Mouse (Mus musculus): ENCODE results near the gene Lefty1.

DNA sequence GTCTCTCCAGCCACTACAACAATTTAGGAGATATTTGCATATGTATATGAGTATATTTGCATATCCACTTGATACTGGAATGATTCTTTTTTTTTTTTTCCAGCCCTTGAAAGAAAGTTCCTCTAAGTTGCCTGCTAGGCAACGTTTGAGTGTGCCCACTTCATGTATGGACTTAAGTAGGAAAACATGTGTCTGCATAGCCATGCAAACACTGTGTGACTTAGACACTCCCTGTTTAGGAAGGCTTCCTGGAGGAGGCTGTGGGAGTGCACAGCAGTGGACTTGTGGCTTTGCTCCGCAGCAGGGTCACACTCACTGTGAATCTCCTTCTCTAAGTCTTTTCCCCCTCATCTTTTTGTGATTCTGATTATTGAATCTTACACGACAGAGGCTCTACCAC, 24.0 kb downstream of the Lefty1 start:
- TF ChIP-seq POLR2A (IDR thresholded peaks at IDR 0.05; ENCODE audit: extremely low read depth, insufficient read depth, low read length) = no peak
- no peak for TF ChIP-seq CTCF (IDR thresholded peaks at IDR 0.05; ENCODE audit: low read depth, low read length)
